Mouse (Mus musculus): ENCODE data around the gene Sstr5. TPM values are rescaled to one million over a fixed set of nuclear protein-coding genes. Genes with fewer than 3 reads are reported as not detected.
A peak's percentile ranks its signal among the peaks of the same experiment; 100 is the strongest.

Gene Sstr5
- polyA plus RNA-seq (2014; fragmentation: Nextera tagmentation; extraction: Ambion mirVana), result not detected in 2 replicates

GRCm38 (mm10) chr17:25497013-25497412 lies at the start of gene Sstr5:
Gene Sstr5 (minus strand): TSS chr17:25497288.
- peaks cover 4% of the 10 kb centered on the region; the same call in 1 of the 2 replicates for H3K4me1 ChIP-seq (ENCODE audit: control insufficient read depth, insufficient read depth, low read length)
- H3K27ac ChIP-seq (ENCODE audit: low read depth, low read length), result no peak within 1 kb of the TSS
- H3K27me3 ChIP-seq (ENCODE audit: control insufficient read depth, insufficient read depth, low read length), result peaks cover 24% of the 10 kb centered on the region
- no peaks in the 10 kb centered on the region for H3K9me3 ChIP-seq (ENCODE audit: control insufficient read depth, low read length)
- peak within 1 kb of the TSS; percentile 50 for H3K4me2 ChIP-seq (replicated peaks; ENCODE audit: low read depth, low read length)
- H3K36me3 ChIP-seq (ENCODE audit: control insufficient read depth, insufficient read depth, low read length), result no peaks in the 10 kb centered on the region
- H3K9ac ChIP-seq (ENCODE audit: low read depth, low read length), result 0 out of 2 replicates have a peak within 1 kb of the TSS, but pooled peaks have one; percentile 28
- peak; percentile 71 for ATAC-seq (ENCODE audit: low FRiP score, low TSS enrichment)
- 1% methylated on average over 28 of the region's 28 CpGs for WGBS
- peak within 1 kb of the TSS; percentile 29 for H3K4me3 ChIP-seq (ENCODE audit: low read length)

- Histone ChIP-seq H3K4me2 (replicated peaks; ENCODE audit: low read depth, low read length) (no peak overlapping the region), H3K27me3 (ENCODE audit: control insufficient read depth, insufficient read depth, low read length) (no peaks in the 10 kb centered on the region), H3K4me3 (ENCODE audit: low read length) (no peak overlapping the region), H3K36me3 (ENCODE audit: control insufficient read depth, insufficient read depth, low read length) (no peaks in the 10 kb centered on the region), H3K4me1 (ENCODE audit: control insufficient read depth, insufficient read depth, low read length) (0 out of 2 replicates have a peak, but pooled peaks cover 8% of the 10 kb centered on the region), H3K9ac (ENCODE audit: low read depth, low read length) (no peak overlapping the region), H3K27ac (ENCODE audit: low read depth, low read length) (no peak overlapping the region), H3K9me3 (ENCODE audit: control insufficient read depth, low read length) (no peaks in the 10 kb centered on the region)
- ATAC-seq (ENCODE audit: low FRiP score, low TSS enrichment), result no peak
- 90% methylated on average over 4 of the region's 4 CpGs for WGBS
Observed at GRCm38 (mm10) chr17:25541768-25542167, 44.7 kb upstream of the Sstr5 start.

- Histone ChIP-seq H3K4me2 (replicated peaks; ENCODE audit: low read depth, low read length) (no peak overlapping the region), H3K9me3 (ENCODE audit: control insufficient read depth, low read length) (no peaks in the 10 kb centered on the region), H3K27ac (ENCODE audit: low read depth, low read length) (no peak overlapping the region), H3K4me3 (ENCODE audit: low read length) (no peak overlapping the region), H3K9ac (ENCODE audit: low read depth, low read length) (no peak overlapping the region), H3K27me3 (ENCODE audit: control insufficient read depth, insufficient read depth, low read length) (no peaks in the 10 kb centered on the region), H3K36me3 (ENCODE audit: control insufficient read depth, insufficient read depth, low read length) (no peaks in the 10 kb centered on the region), H3K4me1 (ENCODE audit: control insufficient read depth, insufficient read depth, low read length) (0 out of 2 replicates have a peak, but pooled peaks cover 8% of the 10 kb centered on the region)
- no peak for ATAC-seq (ENCODE audit: low FRiP score, low TSS enrichment)
- WGBS, result 71% methylated on average over 5 of the region's 5 CpGs
Observed at GRCm38 (mm10) chr17:25540731-25541130, 43.6 kb upstream of the Sstr5 start.

- Histone ChIP-seq H3K9me3 (ENCODE audit: control insufficient read depth, low read length) (no peaks in the 10 kb centered on the region), H3K4me2 (replicated peaks; ENCODE audit: low read depth, low read length) (peak overlapping the region; percentile 34)
Observed at GRCm38 (mm10) chr17:25538945-25539875, 42.1 kb upstream of the Sstr5 start.

GRCm38 (mm10) chr17:25530357-25531022 lies 33.4 kb upstream of the Sstr5 start:
- no peak overlapping the region for H3K27ac ChIP-seq (ENCODE audit: low read depth, low read length)
- no peaks in the 10 kb centered on the region for H3K9me3 ChIP-seq (ENCODE audit: control insufficient read depth, low read length)
- no peaks in the 10 kb centered on the region for H3K36me3 ChIP-seq (ENCODE audit: control insufficient read depth, insufficient read depth, low read length)
- no peaks in the 10 kb centered on the region for H3K4me1 ChIP-seq (ENCODE audit: control insufficient read depth, insufficient read depth, low read length)
- H3K9ac ChIP-seq (ENCODE audit: low read depth, low read length), result no peak overlapping the region
- no peaks in the 10 kb centered on the region for H3K27me3 ChIP-seq (ENCODE audit: control insufficient read depth, insufficient read depth, low read length)
- H3K4me2 ChIP-seq (replicated peaks; ENCODE audit: low read depth, low read length), result no peak overlapping the region
- no peak overlapping the region for H3K4me3 ChIP-seq (ENCODE audit: low read length)
- 72% methylated on average over 8 of the region's 8 CpGs for WGBS
- no peak for ATAC-seq (ENCODE audit: low FRiP score, low TSS enrichment)

More at GRCm38 (mm10) chr17:25538945-25539875, 42.1 kb upstream of the Sstr5 start:
- Histone ChIP-seq H3K4me1 (ENCODE audit: control insufficient read depth, insufficient read depth, low read length) (0 out of 2 replicates have a peak, but pooled peaks cover 8% of the 10 kb centered on the region), H3K9ac (ENCODE audit: low read depth, low read length) (0 out of 2 replicates have a peak overlapping the region, but pooled peaks have one; percentile 31), H3K27me3 (ENCODE audit: control insufficient read depth, insufficient read depth, low read length) (no peaks in the 10 kb centered on the region), H3K4me3 (ENCODE audit: low read length) (peak overlapping the region; percentile 7; the same call in 1 of the 2 replicates), H3K27ac (ENCODE audit: low read depth, low read length) (no peak overlapping the region), H3K36me3 (ENCODE audit: control insufficient read depth, insufficient read depth, low read length) (no peaks in the 10 kb centered on the region)
- peak; percentile 55; the same call in 1 of the 2 replicates for ATAC-seq (ENCODE audit: low FRiP score, low TSS enrichment)
- WGBS, result 28% methylated on average over 27 of the region's 27 CpGs

GRCm38 (mm10) chr17:25522080-25522479 lies 25.0 kb upstream of the Sstr5 start:
- H3K27me3 ChIP-seq (ENCODE audit: control insufficient read depth, insufficient read depth, low read length), result no peaks in the 10 kb centered on the region; the same call in 1 of the 2 replicates
- H3K36me3 ChIP-seq (ENCODE audit: control insufficient read depth, insufficient read depth, low read length), result no peaks in the 10 kb centered on the region
- WGBS, result 60% methylated on average over 12 of the region's 12 CpGs
- H3K4me1 ChIP-seq (ENCODE audit: control insufficient read depth, insufficient read depth, low read length), result no peaks in the 10 kb centered on the region
- ATAC-seq (ENCODE audit: low FRiP score, low TSS enrichment), result no peak
- no peak overlapping the region for H3K9ac ChIP-seq (ENCODE audit: low read depth, low read length)
- no peak overlapping the region for H3K27ac ChIP-seq (ENCODE audit: low read depth, low read length)
- no peak overlapping the region for H3K4me3 ChIP-seq (ENCODE audit: low read length)
- H3K9me3 ChIP-seq (ENCODE audit: control insufficient read depth, low read length), result no peaks in the 10 kb centered on the region
- no peak overlapping the region for H3K4me2 ChIP-seq (replicated peaks; ENCODE audit: low read depth, low read length)

- peaks cover 4% of the 10 kb centered on the region; the same call in 1 of the 2 replicates for H3K4me1 ChIP-seq (ENCODE audit: control insufficient read depth, insufficient read depth, low read length)
- no peak overlapping the region for H3K27ac ChIP-seq (ENCODE audit: low read depth, low read length)
- no peaks in the 10 kb centered on the region for H3K9me3 ChIP-seq (ENCODE audit: control insufficient read depth, low read length)
- 19% methylated on average over 9 of the region's 9 CpGs for WGBS
- H3K4me3 ChIP-seq (ENCODE audit: low read length), result no peak overlapping the region
- H3K27me3 ChIP-seq (ENCODE audit: control insufficient read depth, insufficient read depth, low read length), result no peaks in the 10 kb centered on the region; the same call in 1 of the 2 replicates
- no peak overlapping the region for H3K9ac ChIP-seq (ENCODE audit: low read depth, low read length)
- no peak overlapping the region for H3K4me2 ChIP-seq (replicated peaks; ENCODE audit: low read depth, low read length)
- no peaks in the 10 kb centered on the region for H3K36me3 ChIP-seq (ENCODE audit: control insufficient read depth, insufficient read depth, low read length)
- ATAC-seq (ENCODE audit: low FRiP score, low TSS enrichment), result no peak
Observed at GRCm38 (mm10) chr17:25520492-25520891, 23.4 kb upstream of the Sstr5 start.

- 82% methylated on average over 5 of the region's 5 CpGs for WGBS
- no peak for ATAC-seq (ENCODE audit: low FRiP score, low TSS enrichment)
Observed at GRCm38 (mm10) chr17:25519511-25519910, 22.4 kb upstream of the Sstr5 start.

More at GRCm38 (mm10) chr17:25519511-25519910, 22.4 kb upstream of the Sstr5 start:
- no peak overlapping the region for H3K4me3 ChIP-seq (ENCODE audit: low read length)
- H3K4me2 ChIP-seq (replicated peaks; ENCODE audit: low read depth, low read length), result no peak overlapping the region
- no peaks in the 10 kb centered on the region for H3K9me3 ChIP-seq (ENCODE audit: control insufficient read depth, low read length)
- H3K27me3 ChIP-seq (ENCODE audit: control insufficient read depth, insufficient read depth, low read length), result no peaks in the 10 kb centered on the region; the same call in 1 of the 2 replicates
- no peaks in the 10 kb centered on the region for H3K36me3 ChIP-seq (ENCODE audit: control insufficient read depth, insufficient read depth, low read length)
- no peak overlapping the region for H3K27ac ChIP-seq (ENCODE audit: low read depth, low read length)
- H3K9ac ChIP-seq (ENCODE audit: low read depth, low read length), result no peak overlapping the region
- H3K4me1 ChIP-seq (ENCODE audit: control insufficient read depth, insufficient read depth, low read length), result peaks cover 4% of the 10 kb centered on the region; the same call in 1 of the 2 replicates
